Mouse (Mus musculus) heart, embryonic 16.5 days (tissue): ENCODE measurements at regions not wholly inside any gene's neighbourhood (a gene's known extent, or its start where the extent isn't known, plus 50 kb on each side); places are given as distances from the start of the nearest gene placed in this dataset.
A peak's percentile ranks its signal among the peaks of the same experiment; 100 is the strongest.

Experiments used
- ATAC-seq: fragments of 200-750 bp; cut with Nextera tagmentation; replicated peaks from 2 replicates; pipeline ENCODE4 v1.8.0; 2017; ENCODE audit warnings: moderate number of reproducible peaks; ENCODE audit not compliant: insufficient read depth, low FRiP score; ENCODE audit errors: extremely low read depth
- H3K27ac ChIP-seq: fragments of 300-500 bp; sonication (generic); 2 replicates; pipeline ENCODE4 v1.5.1; 2014; ENCODE audit warnings: mild to moderate bottlenecking, low read length, control low read depth, moderate library complexity
- H3K27me3 ChIP-seq: fragments of 300-500 bp; sonication (generic); 2 replicates; pipeline ENCODE4 v1.6.1; 2014; ENCODE audit warnings: low read length, mixed read lengths; ENCODE audit not compliant: control insufficient read depth, insufficient read depth
- H3K36me3 ChIP-seq: fragments of 300-500 bp; sonication (generic); 2 replicates; pipeline ENCODE4 v1.6.1; 2014; ENCODE audit not compliant: control insufficient read depth, insufficient read depth
- H3K4me1 ChIP-seq: fragments of 300-500 bp; sonication (generic); 2 replicates; pipeline ENCODE4 v1.6.1; 2014; ENCODE audit warnings: low read length, mixed read lengths; ENCODE audit not compliant: control insufficient read depth, insufficient read depth
- H3K4me2 ChIP-seq: fragments of 300-500 bp; sonication (generic); 2 replicates; pipeline ENCODE4 v1.6.1; 2014; ENCODE audit warnings: low read depth, mild to moderate bottlenecking, control low read depth, low read length
- H3K4me3 ChIP-seq: fragments of 300-500 bp; sonication (generic); 2 replicates; pipeline ENCODE4 v1.5.1; 2014; ENCODE audit warnings: mild to moderate bottlenecking, control low read depth, low read length
- H3K9ac ChIP-seq: fragments of 300-500 bp; sonication (generic); 2 replicates; pipeline ENCODE4 v1.6.1; 2014; ENCODE audit warnings: low read length, control low read depth
- H3K9me3 ChIP-seq: fragments of 300-500 bp; sonication (generic); replicated peaks from 2 replicates; pipeline ENCODE4 v1.6.1; 2016; ENCODE audit warnings: low read length; ENCODE audit not compliant: control insufficient read depth
- WGBS: fragments of 180-500 bp; shearing (Covaris S2); extraction: QIAGEN DNeasy Blood & Tissue Kit; methylation state at CpG from one replicate; pipeline ENCODE4 v1.1.7; 2014; 5-methylcytosine and 5-hydroxymethylcytosine counted together

DNA sequence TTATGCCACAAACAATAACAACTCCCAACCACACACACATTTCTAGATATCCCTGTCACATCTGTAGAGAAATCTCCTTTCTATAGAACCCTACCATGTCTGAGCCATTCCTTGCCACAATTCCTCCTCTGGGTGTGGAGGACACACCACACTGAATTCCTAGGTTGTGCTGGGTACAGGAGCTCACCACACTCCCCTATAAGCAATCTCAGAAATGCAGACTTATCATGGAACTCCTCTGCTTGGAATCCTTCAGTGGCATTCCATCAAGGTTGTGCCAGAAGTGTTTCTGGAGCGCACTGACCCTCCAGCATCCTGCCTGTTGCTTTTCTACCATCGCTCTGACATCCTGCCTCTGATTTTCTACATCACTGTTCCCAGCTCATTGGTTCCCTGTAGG lies 1052.3 kb downstream of the A830018L16Rik start:
- H3K4me3 ChIP-seq: no peak overlapping the region
- no peak overlapping the region for H3K4me2 ChIP-seq
- ATAC-seq: no peak
- H3K27me3 ChIP-seq: no peaks in the 10 kb centered on the region
- no peaks in the 10 kb centered on the region for H3K9me3 ChIP-seq
- WGBS: 57% methylated on average over 2 of the region's 2 CpGs
- no peak overlapping the region for H3K27ac ChIP-seq
- H3K9ac ChIP-seq: no peak overlapping the region
- H3K4me1 ChIP-seq: no peaks in the 10 kb centered on the region
- H3K36me3 ChIP-seq: no peaks in the 10 kb centered on the region

DNA sequence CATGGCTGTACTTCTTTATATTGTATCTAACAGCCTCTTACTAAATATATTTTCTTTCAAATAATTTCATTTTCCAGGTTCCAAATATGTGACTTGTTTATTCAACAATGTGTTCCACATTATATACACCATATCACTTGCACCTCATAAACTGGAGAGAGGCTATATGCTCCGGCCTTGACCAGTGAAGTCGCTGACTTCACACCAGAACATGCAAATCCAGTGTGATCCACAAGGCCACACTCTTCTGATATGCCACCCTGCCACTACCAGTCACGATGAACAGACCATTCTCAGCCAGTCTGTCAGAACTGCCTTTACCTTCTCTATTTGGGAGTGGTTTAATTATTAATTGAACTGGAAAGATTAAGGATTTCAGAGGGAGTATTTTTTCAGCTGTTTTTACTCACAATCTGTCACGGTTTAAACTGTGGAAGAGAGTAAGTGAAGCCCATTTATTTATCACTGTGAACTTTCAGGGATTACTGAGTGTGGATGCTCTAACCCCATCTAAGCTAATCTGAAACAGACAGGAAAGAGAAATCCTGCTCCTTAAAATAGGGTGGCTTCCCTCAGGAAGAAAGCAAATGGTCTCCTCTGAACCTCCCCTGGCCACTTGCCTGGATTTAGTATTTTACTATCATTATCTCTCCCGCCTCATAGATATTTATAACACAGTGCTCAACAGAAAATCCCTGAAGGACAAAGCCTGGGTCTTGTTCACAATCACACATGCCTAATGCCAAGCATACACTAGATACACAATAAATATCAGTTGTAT lies 1065.3 kb downstream of the A830018L16Rik start:
- Histone ChIP-seq H3K9ac (no peak overlapping the region), H3K27me3 (no peaks in the 10 kb centered on the region), H3K9me3 (no peaks in the 10 kb centered on the region), H3K27ac (peak overlapping the region; percentile 46), H3K4me3 (no peak overlapping the region), H3K4me1 (peaks cover 8% of the 10 kb centered on the region), H3K36me3 (no peaks in the 10 kb centered on the region), H3K4me2 (no peak overlapping the region)
- WGBS: 44% methylated on average over 5 of the region's 5 CpGs
- peak; percentile 70 for ATAC-seq

DNA sequence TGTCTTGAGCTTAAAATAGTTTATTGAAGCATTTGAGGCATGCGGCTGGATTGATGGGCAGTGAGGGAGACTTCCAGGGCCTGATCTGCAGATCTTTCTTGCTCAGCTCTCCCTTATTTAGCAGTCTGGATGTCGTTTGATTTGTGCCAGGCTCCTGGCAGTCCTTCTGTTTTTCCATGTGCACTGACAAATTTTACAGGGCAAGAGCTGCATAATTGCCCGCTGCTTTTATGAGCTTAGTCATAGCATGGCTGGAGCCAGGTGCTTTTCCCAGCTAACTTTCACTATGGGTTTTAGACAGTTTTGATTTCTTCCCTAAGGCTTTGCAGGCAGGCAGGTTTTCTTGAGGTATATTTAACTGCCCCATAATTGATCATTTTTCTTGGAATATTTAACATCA lies 1086.5 kb downstream of the A830018L16Rik start:
- Histone ChIP-seq H3K27me3 (no peaks in the 10 kb centered on the region), H3K4me3 (no peak overlapping the region), H3K27ac (peak overlapping the region; percentile 23; the same call in 1 of the 2 replicates), H3K36me3 (no peaks in the 10 kb centered on the region), H3K9ac (no peak overlapping the region), H3K4me2 (0 out of 2 replicates have a peak overlapping the region, but pooled peaks have one; percentile 16), H3K9me3 (no peaks in the 10 kb centered on the region), H3K4me1 (peaks cover 9% of the 10 kb centered on the region)
- WGBS: 35% methylated on average over 3 of the region's 3 CpGs
- ATAC-seq: no peak

DNA sequence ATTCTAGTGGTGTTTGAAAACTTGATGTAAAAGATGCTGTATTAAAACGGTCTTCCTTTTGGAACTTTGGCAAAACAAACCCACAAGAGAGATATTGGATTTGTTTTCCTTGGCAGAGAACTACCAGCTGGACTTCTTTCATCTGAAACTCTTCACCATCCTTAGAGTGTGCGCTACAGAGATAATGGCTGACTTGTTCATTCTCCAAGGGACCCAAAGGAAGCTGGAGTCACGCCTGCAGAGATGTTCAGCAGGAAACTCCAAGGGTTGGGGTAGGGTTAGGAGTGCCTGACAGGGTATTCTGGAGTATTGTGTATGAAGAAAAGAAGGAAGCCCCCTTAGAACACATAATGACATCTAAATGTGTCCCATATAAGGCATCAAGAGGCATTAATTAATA lies 1094.1 kb downstream of the A830018L16Rik start:
- Histone ChIP-seq H3K9ac (no peak overlapping the region), H3K36me3 (no peaks in the 10 kb centered on the region), H3K4me1 (no peaks in the 10 kb centered on the region), H3K27ac (no peak overlapping the region), H3K4me3 (no peak overlapping the region), H3K27me3 (no peaks in the 10 kb centered on the region), H3K9me3 (0 out of 2 replicates have a peak, but pooled peaks cover 3% of the 10 kb centered on the region), H3K4me2 (no peak overlapping the region)
- 52% methylated on average over 3 of the region's 3 CpGs for WGBS
- peak; percentile 63 for ATAC-seq

DNA sequence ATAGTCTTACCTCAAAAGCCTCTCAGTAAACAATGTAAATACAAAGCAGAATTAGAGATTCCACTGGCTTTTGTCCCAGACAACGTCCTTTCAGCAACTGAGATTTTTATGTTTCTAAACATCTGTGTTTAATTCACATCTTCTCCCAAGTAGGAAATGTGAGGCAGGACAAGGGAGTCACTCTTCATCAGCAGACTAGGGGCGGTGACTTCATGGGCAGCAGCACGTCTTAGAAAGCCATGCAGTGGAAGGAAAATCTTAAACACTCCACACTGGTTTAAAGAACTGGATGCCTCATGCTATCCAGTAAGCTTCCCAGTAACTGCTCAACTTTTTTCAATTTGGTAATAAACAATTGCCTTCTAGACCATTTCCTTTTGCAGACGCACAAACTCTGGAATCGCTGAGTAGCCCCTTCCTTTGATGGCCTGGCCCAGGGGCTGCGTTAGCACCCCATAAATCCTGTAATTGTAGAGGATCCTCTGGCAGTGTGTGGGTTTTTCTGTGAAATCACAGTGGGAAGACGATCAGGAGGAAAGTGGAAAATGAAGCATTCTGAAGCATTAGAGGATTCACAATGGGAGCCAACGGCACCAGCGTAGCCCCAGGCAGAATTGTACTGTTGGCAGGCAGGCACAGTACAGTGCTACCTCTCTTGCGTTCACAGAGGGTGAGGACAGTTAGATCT lies 1096.4 kb downstream of the A830018L16Rik start:
- Histone ChIP-seq H3K27ac (no peak overlapping the region), H3K9me3 (0 out of 2 replicates have a peak, but pooled peaks cover 3% of the 10 kb centered on the region), H3K9ac (no peak overlapping the region), H3K4me2 (no peak overlapping the region), H3K27me3 (no peaks in the 10 kb centered on the region), H3K4me3 (no peak overlapping the region), H3K36me3 (no peaks in the 10 kb centered on the region), H3K4me1 (no peaks in the 10 kb centered on the region)
- no peak for ATAC-seq
- 71% methylated on average over 10 of the region's 10 CpGs for WGBS

DNA sequence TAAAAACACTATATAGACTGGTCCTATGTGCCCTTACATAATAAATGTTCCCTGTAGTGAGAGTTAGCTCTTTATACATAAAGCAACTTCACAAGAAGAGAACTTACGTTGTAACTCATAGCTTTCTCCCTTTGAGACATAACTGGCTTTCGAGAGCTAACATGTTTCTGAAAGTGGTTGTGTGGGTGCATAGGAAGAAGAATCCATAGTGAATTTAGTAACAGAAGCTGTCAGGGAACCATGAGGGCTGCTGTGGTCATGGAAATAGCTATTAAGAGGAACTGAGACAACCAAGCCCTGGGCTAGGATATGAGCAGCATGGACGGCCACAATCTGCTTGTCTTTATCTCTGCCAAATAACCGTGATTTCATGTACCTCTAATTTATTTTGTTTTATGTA lies 1105.7 kb downstream of the A830018L16Rik start:
- ATAC-seq: no peak
- no peaks in the 10 kb centered on the region for H3K9me3 ChIP-seq
- H3K4me3 ChIP-seq: no peak overlapping the region
- no peaks in the 10 kb centered on the region for H3K27me3 ChIP-seq
- no peak overlapping the region for H3K27ac ChIP-seq
- 76% methylated on average over 4 of the region's 4 CpGs for WGBS
- H3K4me2 ChIP-seq: no peak overlapping the region
- H3K36me3 ChIP-seq: no peaks in the 10 kb centered on the region
- no peaks in the 10 kb centered on the region for H3K4me1 ChIP-seq
- H3K9ac ChIP-seq: no peak overlapping the region

DNA sequence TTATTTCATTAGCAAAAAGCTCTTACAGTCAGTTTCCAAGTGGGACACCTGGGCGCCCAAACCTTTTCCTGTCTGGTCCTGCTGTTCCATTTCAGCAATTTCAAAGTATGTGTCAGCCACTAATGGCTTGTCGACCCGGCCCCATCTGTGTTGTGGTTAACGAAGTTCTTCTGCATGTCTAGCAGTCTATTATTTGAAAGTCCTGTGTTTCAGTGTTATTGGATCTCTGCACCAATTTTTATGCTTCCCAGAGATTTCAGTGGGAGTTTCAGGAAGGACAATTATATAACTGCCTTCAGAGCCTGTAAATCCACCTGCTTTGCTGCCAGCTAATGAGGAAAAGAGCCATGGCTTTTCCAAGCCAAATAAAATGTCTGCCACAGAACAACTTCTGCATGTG lies 1142.0 kb downstream of the A830018L16Rik start:
- Histone ChIP-seq H3K27ac (no peak overlapping the region), H3K4me1 (no peaks in the 10 kb centered on the region), H3K27me3 (no peaks in the 10 kb centered on the region), H3K4me3 (no peak overlapping the region), H3K36me3 (no peaks in the 10 kb centered on the region), H3K9ac (no peak overlapping the region), H3K4me2 (no peak overlapping the region), H3K9me3 (no peaks in the 10 kb centered on the region)
- 85% methylated on average over 4 of the region's 4 CpGs for WGBS
- no peak for ATAC-seq

DNA sequence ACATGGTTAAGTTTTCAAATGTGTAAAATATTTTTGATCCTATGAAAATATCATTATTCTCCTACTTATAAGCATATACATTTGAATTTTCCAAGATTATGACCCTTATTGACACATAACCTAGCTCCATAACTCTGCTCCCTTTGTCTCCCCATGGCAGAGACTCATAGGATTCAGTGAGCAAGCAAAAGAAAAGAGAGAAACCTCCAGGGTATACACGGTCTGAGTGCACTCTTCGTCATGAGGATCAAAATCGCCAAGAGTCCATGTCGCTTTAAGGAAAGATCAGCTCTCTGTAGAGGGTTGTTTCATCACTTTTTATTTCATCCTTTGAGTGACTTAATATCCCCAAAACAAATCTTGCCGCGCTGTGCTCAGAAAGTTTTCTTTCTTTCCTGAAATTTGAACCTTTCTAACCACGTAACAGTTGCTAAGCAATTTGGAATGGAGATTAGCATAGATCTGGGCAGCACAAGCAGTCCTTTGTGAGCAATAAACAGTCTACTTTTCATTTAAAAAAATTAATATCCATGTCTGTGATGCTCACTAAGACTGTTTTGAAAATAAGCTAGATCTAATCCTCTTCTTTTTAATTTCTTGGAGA lies 1158.0 kb downstream of the A830018L16Rik start:
- WGBS: 76% methylated on average over 7 of the region's 7 CpGs
- H3K4me2 ChIP-seq: no peak overlapping the region
- H3K9me3 ChIP-seq: no peaks in the 10 kb centered on the region
- H3K36me3 ChIP-seq: no peaks in the 10 kb centered on the region
- no peak overlapping the region for H3K9ac ChIP-seq
- H3K27ac ChIP-seq: no peak overlapping the region
- no peaks in the 10 kb centered on the region for H3K4me1 ChIP-seq
- no peak overlapping the region for H3K4me3 ChIP-seq
- H3K27me3 ChIP-seq: no peaks in the 10 kb centered on the region
- no peak for ATAC-seq

DNA sequence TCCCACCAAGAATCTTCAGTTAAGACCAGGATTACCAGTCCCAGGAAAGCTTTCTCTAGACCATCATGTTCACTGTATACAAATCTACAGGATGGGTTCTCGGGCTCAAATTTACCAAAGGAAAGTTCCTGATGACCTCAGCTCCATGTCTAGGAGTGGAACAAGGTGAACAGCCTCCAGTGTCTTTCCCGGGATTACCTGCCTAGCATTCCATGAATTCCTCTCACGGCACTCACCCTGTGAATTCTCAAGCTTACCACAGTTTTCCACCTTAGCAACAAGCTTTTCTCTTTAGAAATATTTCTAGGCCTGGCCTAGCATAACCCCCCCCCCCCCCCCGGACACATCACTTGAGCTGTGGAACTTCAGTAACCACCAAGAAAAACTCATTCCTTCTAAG lies 1158.9 kb downstream of the A830018L16Rik start:
- no peaks in the 10 kb centered on the region for H3K9me3 ChIP-seq
- no peaks in the 10 kb centered on the region for H3K4me1 ChIP-seq
- H3K4me3 ChIP-seq: no peak overlapping the region
- ATAC-seq: no peak
- H3K27ac ChIP-seq: no peak overlapping the region
- no peak overlapping the region for H3K4me2 ChIP-seq
- WGBS: 69% methylated on average over 4 of the region's 4 CpGs
- no peak overlapping the region for H3K9ac ChIP-seq
- H3K36me3 ChIP-seq: no peaks in the 10 kb centered on the region
- no peaks in the 10 kb centered on the region for H3K27me3 ChIP-seq
